Mouse (Mus musculus): ENCODE measurements at regions not wholly inside any gene's neighbourhood (a gene's known extent, or its start where the extent isn't known, plus 50 kb on each side); places are given as distances from the start of the nearest gene placed in this dataset.
A peak's percentile ranks its signal among the peaks of the same experiment; 100 is the strongest.

GRCm38 (mm10) chr7:40753490-40753889 lies 144.6 kb upstream of the Vstm2b start:
- DNase-seq (ENCODE audit: low spot score), result no peak

GRCm38 (mm10) chr7:40762520-40762919 lies 135.6 kb upstream of the Vstm2b start:
- DNase-seq (ENCODE audit: low spot score), result peak; percentile 56

GRCm38 (mm10) chr7:40766142-40766541 lies 132.0 kb upstream of the Vstm2b start:
- peak; percentile 5 for DNase-seq (ENCODE audit: low spot score)

GRCm38 (mm10) chr7:40776220-40776619 lies 121.9 kb upstream of the Vstm2b start:
- DNase-seq (ENCODE audit: low spot score), result no peak

GRCm38 (mm10) chr7:40784906-40785305 lies 113.2 kb upstream of the Vstm2b start:
- no peak for DNase-seq (ENCODE audit: low spot score)

GRCm38 (mm10) chr7:40786758-40787157 lies 111.4 kb upstream of the Vstm2b start:
- DNase-seq (ENCODE audit: low spot score), result no peak

GRCm38 (mm10) chr7:40788486-40788885 lies 109.6 kb upstream of the Vstm2b start:
- no peak for DNase-seq (ENCODE audit: low spot score)

- DNase-seq (ENCODE audit: low spot score), result no peak
Measured at GRCm38 (mm10) chr7:40794458-40795207, 103.5 kb upstream of the Vstm2b start.

GRCm38 (mm10) chr7:40799794-40800193 lies 98.3 kb upstream of the Vstm2b start:
- no peak for DNase-seq (ENCODE audit: low spot score)

- no peak for DNase-seq (ENCODE audit: low spot score)
Measured at GRCm38 (mm10) chr7:40801291-40801690, 96.8 kb upstream of the Vstm2b start.

- DNase-seq (ENCODE audit: low spot score), result peak; percentile 56
Measured at GRCm38 (mm10) chr7:40805211-40805610, 92.9 kb upstream of the Vstm2b start.

- no peak for DNase-seq (ENCODE audit: low spot score)
Measured at GRCm38 (mm10) chr7:40805866-40806265, 92.3 kb upstream of the Vstm2b start.

- no peak for DNase-seq (ENCODE audit: low spot score)
Measured at GRCm38 (mm10) chr7:40812952-40813351, 85.2 kb upstream of the Vstm2b start.

GRCm38 (mm10) chr7:40825141-40825742 lies 72.9 kb upstream of the Vstm2b start:
- DNase-seq (ENCODE audit: low spot score), result no peak

GRCm38 (mm10) chr7:40829526-40829925 lies 68.6 kb upstream of the Vstm2b start:
- DNase-seq (ENCODE audit: low spot score), result no peak

GRCm38 (mm10) chr7:40831583-40831982 lies 66.5 kb upstream of the Vstm2b start:
- DNase-seq (ENCODE audit: low spot score), result no peak

- DNase-seq (ENCODE audit: low spot score), result peak; percentile 67
Measured at GRCm38 (mm10) chr7:40842344-40842992, 55.7 kb upstream of the Vstm2b start.

- no peak for DNase-seq (ENCODE audit: low spot score)
Measured at GRCm38 (mm10) chr7:40846512-40846911, 51.6 kb upstream of the Vstm2b start.

All from retina, embryonic 14.5 days (tissue).